Mouse (Mus musculus) limb, embryonic 13.5 days (tissue): ENCODE measurements around the gene Asic3. TPM values are rescaled to one million over a fixed set of nuclear protein-coding genes. Genes with fewer than 3 reads are reported as not detected.

Source experiments
- ATAC-seq: fragments of 200-750 bp; cut with Nextera tagmentation; 2 replicates; pipeline ENCODE4 v1.8.0; 2017; ENCODE audit warnings: low read depth, moderate number of reproducible peaks, moderate TSS enrichment; ENCODE audit not compliant: low FRiP score
- H3K27ac ChIP-seq: fragments of 300-500 bp; sonication (generic); 2 replicates; pipeline ENCODE4 v1.5.1; 2015; ENCODE audit warnings: inconsistent platforms, mild to moderate bottlenecking, moderate library complexity
- H3K27me3 ChIP-seq: fragments of 300-500 bp; sonication (generic); 2 replicates; pipeline ENCODE4 v1.6.1; 2015; ENCODE audit warnings: mild to moderate bottlenecking, inconsistent platforms
- H3K36me3 ChIP-seq: fragments of 300-500 bp; sonication (generic); 2 replicates; pipeline ENCODE4 v1.6.1; 2015; ENCODE audit warnings: inconsistent platforms, mild to moderate bottlenecking, moderate library complexity
- H3K4me1 ChIP-seq: fragments of 300-500 bp; sonication (generic); 2 replicates; pipeline ENCODE4 v1.6.1; 2015; ENCODE audit warnings: inconsistent platforms
- H3K4me2 ChIP-seq: fragments of 300-500 bp; sonication (generic); replicated peaks from 2 replicates; pipeline ENCODE4 v1.6.1; 2015; ENCODE audit warnings: inconsistent platforms, mild to moderate bottlenecking, moderate library complexity
- H3K4me3 ChIP-seq: fragments of 300-500 bp; sonication (generic); 2 replicates; pipeline ENCODE4 v1.5.1; 2015; ENCODE audit warnings: moderate library complexity, mild to moderate bottlenecking, inconsistent platforms
- H3K9ac ChIP-seq: fragments of 300-500 bp; sonication (generic); 2 replicates; pipeline ENCODE4 v1.6.1; 2015; ENCODE audit warnings: mild to moderate bottlenecking, inconsistent platforms
- H3K9me3 ChIP-seq: fragments of 300-500 bp; sonication (generic); 2 replicates; pipeline ENCODE4 v1.6.1; 2016; ENCODE audit warnings: inconsistent platforms
- WGBS: fragments of 180-500 bp; shearing (Covaris S2); methylation state at CpG from one replicate; pipeline ENCODE4 v1.1.7; 2015; 5-methylcytosine and 5-hydroxymethylcytosine counted together
- polyA plus RNA-seq: library from polyadenylated mRNA; unstranded; fragments of >200 nt; fragmentation: Nextera tagmentation; extraction: Ambion mirVana; gene quantifications from 2 replicates; pipeline ENCODE4 v1.2.1, GENCODE M21; 2015

Asic3 gene
- polyA plus RNA-seq, 1 experiment from 2014 or later = 1.7 TPM

DNA sequence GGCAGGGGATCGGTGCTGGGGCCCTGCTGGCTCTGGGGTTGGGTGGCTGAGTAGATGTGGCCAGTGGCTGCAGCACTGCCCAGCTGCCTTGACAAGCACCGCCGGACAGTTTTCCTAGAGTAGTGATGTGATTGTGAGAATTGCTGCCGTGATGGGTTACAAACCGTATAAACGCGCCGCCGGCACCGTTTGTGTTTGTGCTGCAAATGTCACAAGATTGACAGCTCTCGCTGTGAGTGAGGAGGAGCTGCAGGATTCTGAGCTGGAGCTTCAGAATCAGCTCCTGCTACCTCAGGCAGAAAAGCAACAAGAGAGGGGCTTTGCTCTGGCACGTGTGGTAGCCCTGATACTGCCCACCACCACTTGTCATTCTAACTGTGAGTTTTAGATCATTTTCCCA lies 53.6 kb downstream of the Asic3 start:
- Histone ChIP-seq H3K4me1 (peaks cover 6% of the 10 kb centered on the region; the same call in 1 of the 2 replicates), H3K9ac (no peak overlapping the region), H3K9me3 (no peaks in the 10 kb centered on the region), H3K36me3 (peaks cover 14% of the 10 kb centered on the region), H3K4me3 (no peak overlapping the region), H3K4me2 (no peak overlapping the region), H3K27me3 (no peaks in the 10 kb centered on the region), H3K27ac (no peak overlapping the region)
- no peak for ATAC-seq
- WGBS = 72% methylated on average over 12 of the region's 12 CpGs

Other genes starting within 250 kb of the Asic3 start
- 18.2 and 19.9 TPM in 2 replicates for gene Nupl2, start 248.4 kb upstream of the Asic3 start, polyA plus RNA-seq
- gene Kcnh2, start 61.8 kb upstream of the Asic3 start, polyA plus RNA-seq = 2.7 and 3.1 TPM in 2 replicates
- gene Nos3, start 48.6 kb upstream of the Asic3 start, polyA plus RNA-seq = 6.0 and 6.6 TPM in 2 replicates
- 0.37 and 0.78 TPM in 2 replicates for gene Atg9b, start 21.2 kb upstream of the Asic3 start, polyA plus RNA-seq
- 42.1 and 44.6 TPM in 2 replicates for gene Abcb8, start 19.7 kb upstream of the Asic3 start, polyA plus RNA-seq
- 53.5 and 59.5 TPM in 2 replicates for gene Cdk5, start 10.1 kb downstream of the Asic3 start, polyA plus RNA-seq
- 39.5 and 42.0 TPM in 2 replicates for gene Slc4a2, start 10.4 kb downstream of the Asic3 start, polyA plus RNA-seq
- 120 TPM in 2 replicates for gene Fastk, start 31.9 kb downstream of the Asic3 start, polyA plus RNA-seq
- 23.7 and 24.6 TPM in 2 replicates for gene Tmub1, start 34.5 kb downstream of the Asic3 start, polyA plus RNA-seq
- gene Agap3, start 38.8 kb downstream of the Asic3 start, polyA plus RNA-seq = 29.8 and 35.4 TPM in 2 replicates
- not detected in 2 replicates for gene Gbx1, start 113.8 kb downstream of the Asic3 start, polyA plus RNA-seq
- gene Asb10, start 127.6 kb downstream of the Asic3 start, polyA plus RNA-seq = 1.6 and 2.2 TPM in 2 replicates
- 0.17 and 0.49 TPM in 2 replicates for gene 4931409K22Rik, start 143.4 kb downstream of the Asic3 start, polyA plus RNA-seq
- 120 and 128 TPM in 2 replicates for gene Abcf2, start 164.1 kb downstream of the Asic3 start, polyA plus RNA-seq
- gene Chpf2, start 173.3 kb downstream of the Asic3 start, polyA plus RNA-seq = 31.6 and 33.3 TPM in 2 replicates
- gene Smarcd3, start 211.0 kb downstream of the Asic3 start, polyA plus RNA-seq = 51.2 and 51.3 TPM in 2 replicates